Mouse (Mus musculus) hindbrain, embryonic 14.5 days (tissue): ENCODE data around the gene Edem1. TPM values are rescaled to one million over a fixed set of nuclear protein-coding genes. Genes with fewer than 3 reads are reported as not detected.

Experiments used
- ATAC-seq: fragments of 200-750 bp; cut with Nextera tagmentation; 2 replicates; pipeline ENCODE4 v1.8.0; 2017; ENCODE audit warnings: moderate number of reproducible peaks, mild to moderate bottlenecking, moderate TSS enrichment, moderate library complexity; ENCODE audit not compliant: low FRiP score
- DNase-seq: peaks from one replicate; pipeline ENCODE4 v3.0.0-alpha.2; 2015; ENCODE audit warnings: low spot score
- H3K27ac ChIP-seq: fragments of 300-500 bp; sonication (generic); 2 replicates; pipeline ENCODE4 v1.5.1; 2014; ENCODE audit warnings: mild to moderate bottlenecking, moderate library complexity
- H3K27me3 ChIP-seq: fragments of 300-500 bp; sonication (generic); 2 replicates; pipeline ENCODE4 v1.6.1; 2014; ENCODE audit warnings: mild to moderate bottlenecking, low read length, mixed read lengths; ENCODE audit not compliant: control insufficient read depth, insufficient read depth
- H3K36me3 ChIP-seq: fragments of 300-500 bp; sonication (generic); replicated peaks from 2 replicates; pipeline ENCODE4 v1.6.1; 2014; ENCODE audit not compliant: control insufficient read depth, insufficient read depth
- H3K4me1 ChIP-seq: fragments of 300-500 bp; sonication (generic); replicated peaks from 2 replicates; pipeline ENCODE4 v1.6.1; 2014; ENCODE audit warnings: antibody characterized with exemption, low read length, mixed read lengths; ENCODE audit not compliant: control insufficient read depth, insufficient read depth
- H3K4me2 ChIP-seq: fragments of 300-500 bp; sonication (generic); replicated peaks from 2 replicates; pipeline ENCODE4 v1.6.1; 2014; ENCODE audit warnings: mild to moderate bottlenecking, moderate library complexity
- H3K4me3 ChIP-seq: fragments of 300-500 bp; sonication (generic); replicated peaks from 2 replicates; pipeline ENCODE4 v1.5.1; 2014; ENCODE audit warnings: mild to moderate bottlenecking, low read length
- H3K9ac ChIP-seq: fragments of 300-500 bp; sonication (generic); 2 replicates; pipeline ENCODE4 v1.6.1; 2014
- H3K9me3 ChIP-seq: fragments of 300-500 bp; sonication (generic); 2 replicates; pipeline ENCODE4 v1.6.1; 2016; ENCODE audit warnings: low read length; ENCODE audit not compliant: control insufficient read depth
- WGBS: fragments of 180-500 bp; shearing (Covaris S2); extraction: QIAGEN DNeasy Blood & Tissue Kit; methylation state at CpG from one replicate; pipeline ENCODE4 v1.1.7; 2014; 5-methylcytosine and 5-hydroxymethylcytosine counted together
- polyA plus RNA-seq: library from polyadenylated mRNA; unstranded; fragments of >200 nt; fragmentation: Nextera tagmentation; extraction: Ambion mirVana; gene quantifications from 2 replicates; pipeline ENCODE4 v1.2.1, GENCODE M21; 2014

Edem1 gene
- polyA plus RNA-seq, 1 experiment from 2014 or later, result 8.9 TPM

- no peak for ATAC-seq
Observed at GRCm38 (mm10) chr6:108826070-108826469, 2.4 kb upstream of the Edem1 start.

DNA sequence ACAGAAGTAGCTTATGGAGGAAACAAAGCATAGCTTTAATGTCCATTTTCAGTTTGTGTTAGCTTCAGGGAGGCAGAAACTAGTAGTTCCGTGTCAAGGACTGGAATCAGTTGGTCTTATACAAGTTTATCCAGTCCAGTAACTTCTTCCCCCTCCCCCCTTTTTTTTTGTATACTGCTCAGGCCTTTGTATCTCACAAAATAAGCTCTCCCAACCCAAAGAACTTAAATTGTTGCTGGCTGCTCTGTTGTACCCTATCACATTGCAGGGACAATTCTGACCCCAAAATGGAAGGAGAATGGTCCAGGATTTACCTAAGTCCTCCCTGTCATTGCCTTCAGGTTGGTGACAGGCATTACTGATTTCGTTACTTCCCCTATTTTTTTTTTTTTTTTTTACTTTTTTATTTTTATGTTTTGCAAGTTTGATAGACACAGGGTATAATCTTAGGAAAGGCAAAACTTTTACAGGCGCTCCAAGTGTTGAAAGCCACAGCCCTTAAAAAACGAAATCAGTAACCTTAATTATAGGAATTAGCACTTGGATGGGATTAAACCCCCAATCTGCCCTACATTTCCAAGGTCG lies 1.0 kb upstream of the Edem1 start:
- Histone ChIP-seq H3K4me2 (peak overlapping the region; percentile 96), H3K4me3 (no peak overlapping the region), H3K27me3 (no peaks in the 10 kb centered on the region), H3K27ac (no peak overlapping the region), H3K36me3 (peaks cover 17% of the 10 kb centered on the region), H3K9me3 (no peaks in the 10 kb centered on the region), H3K4me1 (peaks cover 12% of the 10 kb centered on the region), H3K9ac (no peak overlapping the region)
- DNase-seq (no peak), ATAC-seq (no peak)
- WGBS, result 29% methylated on average over 5 of the region's 5 CpGs

More at GRCm38 (mm10) chr6:108826070-108826469, 2.4 kb upstream of the Edem1 start:
- no peak overlapping the region for H3K27ac ChIP-seq
- H3K9me3 ChIP-seq, result no peaks in the 10 kb centered on the region
- peaks cover 30% of the 10 kb centered on the region for H3K36me3 ChIP-seq
- WGBS, result 78% methylated on average over 3 of the region's 3 CpGs
- H3K4me3 ChIP-seq, result no peak overlapping the region
- H3K9ac ChIP-seq, result no peak overlapping the region
- DNase-seq, result no peak
- H3K27me3 ChIP-seq, result no peaks in the 10 kb centered on the region
- no peak overlapping the region for H3K4me2 ChIP-seq
- peaks cover 12% of the 10 kb centered on the region for H3K4me1 ChIP-seq

GRCm38 (mm10) chr6:108828872-108829271 lies 431 bp downstream of the Edem1 start:
- peaks cover 4% of the 10 kb centered on the region; the same call in 1 of the 2 replicates for H3K36me3 ChIP-seq
- under 1% methylated on average over 56 of the region's 56 CpGs for WGBS
- H3K4me1 ChIP-seq, result peaks cover 12% of the 10 kb centered on the region
- H3K9ac ChIP-seq, result peak overlapping the region; percentile 84
- peak overlapping the region; percentile 56 for H3K27ac ChIP-seq
- H3K27me3 ChIP-seq, result no peaks in the 10 kb centered on the region
- DNase-seq (peak; percentile 42), ATAC-seq (peak; percentile 68)
- peak overlapping the region; percentile 83 for H3K4me3 ChIP-seq
- H3K9me3 ChIP-seq, result no peaks in the 10 kb centered on the region
- peak overlapping the region; percentile 96 for H3K4me2 ChIP-seq

DNA sequence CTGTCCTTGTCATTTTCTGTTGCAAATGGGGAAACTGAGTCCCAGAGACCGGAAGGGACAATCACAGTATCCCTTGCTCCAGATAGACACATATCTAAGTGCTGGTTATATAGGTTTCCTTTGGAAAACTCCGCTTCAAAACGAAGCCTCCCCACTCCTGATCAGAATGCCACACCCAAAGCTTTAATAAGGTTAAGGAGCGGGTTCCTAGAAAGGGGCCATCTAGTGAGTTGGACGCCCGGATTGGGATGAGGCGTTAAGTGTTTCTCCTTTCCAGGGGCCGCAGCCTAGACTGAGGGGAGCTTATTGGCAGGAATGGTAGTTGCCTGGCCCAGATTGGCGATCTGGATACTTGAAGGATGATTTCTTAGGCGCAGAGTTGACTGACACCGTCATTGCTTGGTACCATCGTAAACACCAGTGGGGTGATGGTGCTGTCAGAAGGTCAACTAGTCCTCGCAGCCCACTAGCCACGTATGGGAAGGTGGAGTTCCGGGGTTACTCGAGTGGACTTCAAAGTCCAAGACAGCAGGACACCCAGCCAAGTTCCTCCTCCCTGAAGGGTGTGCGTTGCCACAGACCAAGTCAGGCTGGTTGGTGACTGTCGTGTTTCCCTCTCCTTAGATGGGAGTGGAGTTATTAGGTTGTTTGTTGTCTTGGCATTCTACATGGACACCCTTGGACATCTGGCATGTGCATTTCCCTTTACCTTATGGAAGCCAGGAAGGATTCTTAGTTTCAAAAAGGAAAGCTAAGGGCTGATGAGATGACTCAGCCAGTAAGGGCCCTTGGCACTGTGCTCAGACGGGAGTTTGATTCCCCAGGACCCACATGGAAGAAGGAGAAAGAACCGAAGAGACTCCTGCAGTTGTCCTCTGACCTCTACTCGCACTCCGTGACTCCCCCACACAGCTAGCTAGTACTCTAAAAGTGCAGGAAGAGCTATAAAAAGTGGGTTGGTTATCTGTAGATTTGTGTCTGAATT lies 1.2 kb downstream of the Edem1 start:
- DNase-seq, result peak; percentile 38
- Histone ChIP-seq H3K4me3 (peak overlapping the region; percentile 83), H3K9ac (peak overlapping the region; percentile 84), H3K36me3 (no peaks in the 10 kb centered on the region), H3K9me3 (no peaks in the 10 kb centered on the region), H3K4me1 (peaks cover 12% of the 10 kb centered on the region), H3K27ac (peak overlapping the region; percentile 56; the same call in 1 of the 2 replicates), H3K27me3 (no peaks in the 10 kb centered on the region), H3K4me2 (peak overlapping the region; percentile 96)
- WGBS, result 22% methylated on average over 22 of the region's 22 CpGs
- no peak for ATAC-seq

- 94% methylated on average over 1 of the region's 1 CpGs for WGBS
- no peaks in the 10 kb centered on the region for H3K9me3 ChIP-seq
- H3K4me3 ChIP-seq, result no peak overlapping the region
- H3K9ac ChIP-seq, result no peak overlapping the region
- H3K4me2 ChIP-seq, result no peak overlapping the region
- H3K36me3 ChIP-seq, result no peaks in the 10 kb centered on the region
- peaks cover 12% of the 10 kb centered on the region for H3K4me1 ChIP-seq
- no peak for ATAC-seq
- DNase-seq, result no peak
- no peak overlapping the region for H3K27ac ChIP-seq
- no peaks in the 10 kb centered on the region for H3K27me3 ChIP-seq
Observed at GRCm38 (mm10) chr6:108832170-108832569, 3.7 kb downstream of the Edem1 start.

- DNase-seq (no peak), ATAC-seq (no peak)
- H3K9me3 ChIP-seq, result no peaks in the 10 kb centered on the region
- 91% methylated on average over 6 of the region's 6 CpGs for WGBS
- peaks cover 12% of the 10 kb centered on the region for H3K4me1 ChIP-seq
- H3K36me3 ChIP-seq, result peaks cover 4% of the 10 kb centered on the region; the same call in 1 of the 2 replicates
- H3K27ac ChIP-seq, result no peak overlapping the region
- H3K4me2 ChIP-seq, result no peak overlapping the region
- H3K4me3 ChIP-seq, result no peak overlapping the region
- no peaks in the 10 kb centered on the region for H3K27me3 ChIP-seq
- H3K9ac ChIP-seq, result no peak overlapping the region
Observed at GRCm38 (mm10) chr6:108832989-108833388, 4.5 kb downstream of the Edem1 start.

DNA sequence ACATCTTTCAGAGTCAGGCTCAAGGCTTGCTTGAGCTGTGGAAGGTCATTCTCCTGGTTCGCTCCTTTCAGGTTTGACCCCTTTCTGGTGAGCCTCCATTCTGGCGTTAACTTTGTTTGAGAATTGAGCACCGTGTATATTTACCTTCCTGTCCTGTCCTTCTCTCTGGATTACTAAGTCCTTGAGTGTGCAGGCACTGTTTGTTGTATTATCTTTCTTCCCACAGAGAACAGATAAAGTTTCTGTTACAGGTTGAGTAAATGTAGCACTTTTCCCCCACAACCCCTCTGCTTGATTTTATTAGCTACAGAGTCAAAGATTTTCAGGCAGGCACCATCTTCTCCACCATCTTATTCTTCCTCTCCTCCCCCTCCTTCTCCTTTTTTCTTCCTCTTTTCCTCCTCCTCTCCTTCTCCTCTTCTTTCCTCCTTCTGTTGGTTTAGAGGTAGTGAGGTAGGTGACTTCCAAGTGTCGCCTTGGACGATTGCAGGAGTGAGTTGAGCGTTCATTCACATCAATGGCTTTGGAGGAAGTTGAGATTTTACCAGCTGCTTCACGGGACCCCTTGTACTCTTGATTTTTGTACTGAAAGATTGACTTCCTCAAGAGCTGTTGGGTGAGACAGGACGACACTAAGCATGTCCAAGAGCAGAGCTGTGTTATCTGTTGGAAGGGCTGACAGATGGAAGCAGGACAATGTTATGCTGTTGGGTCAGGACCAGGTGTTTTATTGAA lies 5.7 kb downstream of the Edem1 start:
- no peak for ATAC-seq
- H3K4me2 ChIP-seq, result no peak overlapping the region
- no peaks in the 10 kb centered on the region for H3K27me3 ChIP-seq
- no peaks in the 10 kb centered on the region for H3K9me3 ChIP-seq
- peaks cover 12% of the 10 kb centered on the region for H3K4me1 ChIP-seq
- no peak for DNase-seq
- H3K4me3 ChIP-seq, result no peak overlapping the region
- WGBS, result 93% methylated on average over 8 of the region's 8 CpGs
- H3K9ac ChIP-seq, result no peak overlapping the region
- H3K36me3 ChIP-seq, result peaks cover 9% of the 10 kb centered on the region
- H3K27ac ChIP-seq, result no peak overlapping the region

- 90% methylated on average over 16 of the region's 16 CpGs for WGBS
- no peak overlapping the region for H3K27ac ChIP-seq
- H3K4me1 ChIP-seq, result no peaks in the 10 kb centered on the region
- peaks cover 17% of the 10 kb centered on the region for H3K36me3 ChIP-seq
- no peak overlapping the region for H3K9ac ChIP-seq
- DNase-seq, result no peak
- no peaks in the 10 kb centered on the region for H3K27me3 ChIP-seq
- ATAC-seq, result no peak
- no peak overlapping the region for H3K4me2 ChIP-seq
- H3K9me3 ChIP-seq, result no peaks in the 10 kb centered on the region
- no peak overlapping the region for H3K4me3 ChIP-seq
Observed at GRCm38 (mm10) chr6:108835765-108836691, 7.6 kb downstream of the Edem1 start.
